Mouse (Mus musculus) limb, embryonic 15.5 days (tissue): ENCODE measurements at regions not wholly inside any gene's neighbourhood (a gene's known extent, or its start where the extent isn't known, plus 50 kb on each side); places are given as distances from the start of the nearest gene placed in this dataset.

Experiments
- ATAC-seq: fragments of 200-750 bp; cut with Nextera tagmentation; 2 replicates; pipeline ENCODE4 v1.8.0; 2017; ENCODE audit warnings: low read depth, moderate TSS enrichment; ENCODE audit not compliant: insufficient number of reproducible peaks, low FRiP score, low TSS enrichment
- H3K27ac ChIP-seq: fragments of 300-500 bp; sonication (generic); 2 replicates; pipeline ENCODE4 v1.5.1; 2015; ENCODE audit warnings: moderate library complexity, mild to moderate bottlenecking, inconsistent platforms
- H3K27me3 ChIP-seq: fragments of 300-500 bp; sonication (generic); 2 replicates; pipeline ENCODE4 v1.6.1; 2015; ENCODE audit warnings: inconsistent platforms
- H3K36me3 ChIP-seq: fragments of 300-500 bp; sonication (generic); 2 replicates; pipeline ENCODE4 v1.6.1; 2015; ENCODE audit warnings: inconsistent platforms
- H3K4me1 ChIP-seq: fragments of 300-500 bp; sonication (generic); 2 replicates; pipeline ENCODE4 v1.6.1; 2015; ENCODE audit warnings: inconsistent platforms
- H3K4me2 ChIP-seq: fragments of 300-500 bp; sonication (generic); 2 replicates; pipeline ENCODE4 v1.6.1; 2015; ENCODE audit warnings: mild to moderate bottlenecking, inconsistent platforms
- H3K4me3 ChIP-seq: fragments of 300-500 bp; sonication (generic); 2 replicates; pipeline ENCODE4 v1.5.1; 2015; ENCODE audit warnings: mild to moderate bottlenecking, inconsistent platforms
- H3K9ac ChIP-seq: fragments of 300-500 bp; sonication (generic); 2 replicates; pipeline ENCODE4 v1.6.1; 2015; ENCODE audit warnings: inconsistent platforms
- H3K9me3 ChIP-seq: fragments of 300-500 bp; sonication (generic); 2 replicates; pipeline ENCODE4 v1.6.1; 2016; ENCODE audit warnings: inconsistent platforms
- WGBS: fragments of 180-500 bp; shearing (Covaris S2); methylation state at CpG from one replicate; pipeline ENCODE4 v1.1.7; 2015; 5-methylcytosine and 5-hydroxymethylcytosine counted together

GRCm38 (mm10) chr12:106568541-106569085, 558.6 kb downstream of the Vrk1 start:
- H3K27ac ChIP-seq, result no peak overlapping the region
- H3K36me3 ChIP-seq, result no peaks in the 10 kb centered on the region
- H3K9ac ChIP-seq, result no peak overlapping the region
- no peaks in the 10 kb centered on the region for H3K4me1 ChIP-seq
- no peaks in the 10 kb centered on the region for H3K9me3 ChIP-seq
- H3K27me3 ChIP-seq, result no peaks in the 10 kb centered on the region
- no peak overlapping the region for H3K4me2 ChIP-seq
- no peak for ATAC-seq
- 74% methylated on average over 10 of the region's 10 CpGs for WGBS
- H3K4me3 ChIP-seq, result no peak overlapping the region

- WGBS, result 82% methylated on average over 5 of the region's 5 CpGs
- Histone ChIP-seq H3K9me3 (no peaks in the 10 kb centered on the region), H3K4me2 (no peak overlapping the region), H3K27me3 (no peaks in the 10 kb centered on the region), H3K36me3 (no peaks in the 10 kb centered on the region), H3K27ac (no peak overlapping the region), H3K9ac (no peak overlapping the region), H3K4me3 (no peak overlapping the region), H3K4me1 (no peaks in the 10 kb centered on the region)
- no peak for ATAC-seq
These were observed 562.9 kb downstream of the Vrk1 start for GRCm38 (mm10) chr12:106572956-106573355.

- 36% methylated on average over 9 of the region's 9 CpGs for WGBS
- no peaks in the 10 kb centered on the region for H3K27me3 ChIP-seq
- H3K9ac ChIP-seq, result no peak overlapping the region
- H3K9me3 ChIP-seq, result no peaks in the 10 kb centered on the region
- no peaks in the 10 kb centered on the region for H3K36me3 ChIP-seq
- H3K4me1 ChIP-seq, result 0 out of 2 replicates have a peak, but pooled peaks cover 4% of the 10 kb centered on the region
- no peak overlapping the region for H3K4me2 ChIP-seq
- no peak for ATAC-seq
- no peak overlapping the region for H3K4me3 ChIP-seq
- no peak overlapping the region for H3K27ac ChIP-seq
These were observed 572.7 kb downstream of the Vrk1 start for GRCm38 (mm10) chr12:106582760-106583159.

GRCm38 (mm10) chr12:106585626-106586025, 575.6 kb downstream of the Vrk1 start:
- H3K9ac ChIP-seq, result no peak overlapping the region
- H3K9me3 ChIP-seq, result no peaks in the 10 kb centered on the region
- no peak for ATAC-seq
- H3K4me2 ChIP-seq, result no peak overlapping the region
- H3K27me3 ChIP-seq, result no peaks in the 10 kb centered on the region
- H3K36me3 ChIP-seq, result no peaks in the 10 kb centered on the region
- H3K4me3 ChIP-seq, result no peak overlapping the region
- no peak overlapping the region for H3K27ac ChIP-seq
- 0 out of 2 replicates have a peak, but pooled peaks cover 4% of the 10 kb centered on the region for H3K4me1 ChIP-seq
- WGBS, result 84% methylated on average over 5 of the region's 5 CpGs

- WGBS, result 80% methylated on average over 9 of the region's 9 CpGs
- Histone ChIP-seq H3K4me2 (no peak overlapping the region), H3K27me3 (no peaks in the 10 kb centered on the region)
These were observed 582.7 kb downstream of the Vrk1 start for GRCm38 (mm10) chr12:106592686-106593085.

GRCm38 (mm10) chr12:106597636-106598035, 587.6 kb downstream of the Vrk1 start:
- H3K27me3 ChIP-seq, result no peaks in the 10 kb centered on the region
- H3K4me2 ChIP-seq, result no peak overlapping the region
- 21% methylated on average over 12 of the region's 12 CpGs for WGBS
- H3K4me3 ChIP-seq, result no peak overlapping the region
- H3K9ac ChIP-seq, result no peak overlapping the region
- no peaks in the 10 kb centered on the region for H3K4me1 ChIP-seq
- no peaks in the 10 kb centered on the region for H3K9me3 ChIP-seq
- no peak overlapping the region for H3K27ac ChIP-seq
- no peak for ATAC-seq
- no peaks in the 10 kb centered on the region for H3K36me3 ChIP-seq

More at GRCm38 (mm10) chr12:106592686-106593085, 582.7 kb downstream of the Vrk1 start:
- Histone ChIP-seq H3K9me3 (no peaks in the 10 kb centered on the region), H3K27ac (no peak overlapping the region), H3K4me3 (no peak overlapping the region), H3K9ac (no peak overlapping the region), H3K36me3 (no peaks in the 10 kb centered on the region), H3K4me1 (no peaks in the 10 kb centered on the region)
- no peak for ATAC-seq

GRCm38 (mm10) chr12:106607240-106607639, 597.2 kb downstream of the Vrk1 start:
- Histone ChIP-seq H3K27ac (no peak overlapping the region), H3K4me3 (no peak overlapping the region), H3K36me3 (no peaks in the 10 kb centered on the region), H3K9ac (no peak overlapping the region), H3K4me2 (no peak overlapping the region), H3K4me1 (no peaks in the 10 kb centered on the region), H3K27me3 (no peaks in the 10 kb centered on the region), H3K9me3 (no peaks in the 10 kb centered on the region)
- no peak for ATAC-seq

- no peak overlapping the region for H3K9ac ChIP-seq
- no peak overlapping the region for H3K27ac ChIP-seq
- no peak overlapping the region for H3K4me2 ChIP-seq
- H3K36me3 ChIP-seq, result no peaks in the 10 kb centered on the region
- H3K4me1 ChIP-seq, result no peaks in the 10 kb centered on the region
- H3K27me3 ChIP-seq, result no peaks in the 10 kb centered on the region
- 49% methylated on average over 11 of the region's 11 CpGs for WGBS
- no peak overlapping the region for H3K4me3 ChIP-seq
- no peaks in the 10 kb centered on the region for H3K9me3 ChIP-seq
- ATAC-seq, result no peak
These were observed 597.8 kb downstream of the Vrk1 start for GRCm38 (mm10) chr12:106607655-106608337.

GRCm38 (mm10) chr12:106618684-106619083, 608.7 kb downstream of the Vrk1 start:
- no peaks in the 10 kb centered on the region for H3K27me3 ChIP-seq
- H3K9me3 ChIP-seq, result no peaks in the 10 kb centered on the region
- 90% methylated on average over 6 of the region's 6 CpGs for WGBS
- H3K9ac ChIP-seq, result no peak overlapping the region
- H3K4me2 ChIP-seq, result no peak overlapping the region
- no peak overlapping the region for H3K4me3 ChIP-seq
- ATAC-seq, result no peak
- no peaks in the 10 kb centered on the region for H3K36me3 ChIP-seq
- no peaks in the 10 kb centered on the region for H3K4me1 ChIP-seq
- H3K27ac ChIP-seq, result no peak overlapping the region

GRCm38 (mm10) chr12:106626786-106627185, 616.8 kb downstream of the Vrk1 start:
- Histone ChIP-seq H3K27me3 (no peaks in the 10 kb centered on the region), H3K9ac (no peak overlapping the region), H3K27ac (no peak overlapping the region), H3K9me3 (no peaks in the 10 kb centered on the region), H3K4me3 (no peak overlapping the region), H3K4me2 (no peak overlapping the region), H3K36me3 (no peaks in the 10 kb centered on the region), H3K4me1 (no peaks in the 10 kb centered on the region)
- 75% methylated on average over 15 of the region's 15 CpGs for WGBS
- no peak for ATAC-seq

GRCm38 (mm10) chr12:106632566-106632965, 622.5 kb downstream of the Vrk1 start:
- no peak overlapping the region for H3K4me3 ChIP-seq
- no peaks in the 10 kb centered on the region for H3K27me3 ChIP-seq
- H3K9me3 ChIP-seq, result no peaks in the 10 kb centered on the region
- no peak overlapping the region for H3K27ac ChIP-seq
- no peaks in the 10 kb centered on the region for H3K4me1 ChIP-seq
- ATAC-seq, result no peak
- H3K36me3 ChIP-seq, result no peaks in the 10 kb centered on the region
- H3K9ac ChIP-seq, result no peak overlapping the region
- no peak overlapping the region for H3K4me2 ChIP-seq
- WGBS, result 82% methylated on average over 7 of the region's 7 CpGs

GRCm38 (mm10) chr12:106633096-106633495, 623.1 kb downstream of the Vrk1 start:
- ATAC-seq, result no peak
- no peak overlapping the region for H3K27ac ChIP-seq
- no peaks in the 10 kb centered on the region for H3K27me3 ChIP-seq
- no peak overlapping the region for H3K9ac ChIP-seq
- H3K4me3 ChIP-seq, result no peak overlapping the region
- H3K4me2 ChIP-seq, result no peak overlapping the region
- no peaks in the 10 kb centered on the region for H3K4me1 ChIP-seq
- H3K9me3 ChIP-seq, result no peaks in the 10 kb centered on the region
- 3% methylated on average over 8 of the region's 8 CpGs for WGBS
- no peaks in the 10 kb centered on the region for H3K36me3 ChIP-seq
